Mouse (Mus musculus): ENCODE results near the gene Myo1b. TPM values are rescaled to one million over a fixed set of nuclear protein-coding genes. Genes with fewer than 3 reads are reported as not detected.

Gene Myo1b
- polyA plus RNA-seq, 1 experiment from 2014 or later: 77.6 TPM

- H3K4me1 ChIP-seq (replicated peaks): no peaks in the 10 kb centered on the region
- H3K9me3 ChIP-seq: no peaks in the 10 kb centered on the region
- no peak overlapping the region for H3K27ac ChIP-seq
- no peaks in the 10 kb centered on the region for H3K36me3 ChIP-seq
- DNase-seq (ENCODE audit: low spot score): no peak
- H3K27me3 ChIP-seq (ENCODE audit: insufficient read depth, poor library complexity, severe bottlenecking): no peaks in the 10 kb centered on the region
- H3K4me3 ChIP-seq: no peak overlapping the region
- 84% methylated on average over 2 of the region's 2 CpGs for WGBS
Observed at GRCm38 (mm10) chr1:51710831-51711230, 205.0 kb downstream of the Myo1b start.

GRCm38 (mm10) chr1:51706106-51706505, 209.8 kb downstream of the Myo1b start:
- H3K9me3 ChIP-seq: no peaks in the 10 kb centered on the region
- no peaks in the 10 kb centered on the region for H3K4me1 ChIP-seq (replicated peaks)
- no peak overlapping the region for H3K4me3 ChIP-seq
- H3K27ac ChIP-seq: no peak overlapping the region
- 77% methylated on average over 3 of the region's 3 CpGs for WGBS
- no peaks in the 10 kb centered on the region for H3K27me3 ChIP-seq (ENCODE audit: insufficient read depth, poor library complexity, severe bottlenecking)
- no peaks in the 10 kb centered on the region for H3K36me3 ChIP-seq
- no peak for DNase-seq (ENCODE audit: low spot score)

- no peaks in the 10 kb centered on the region for H3K9me3 ChIP-seq
- no peak overlapping the region for H3K27ac ChIP-seq
- WGBS: 79% methylated on average over 4 of the region's 4 CpGs
- H3K27me3 ChIP-seq (ENCODE audit: insufficient read depth, poor library complexity, severe bottlenecking): peaks cover 5% of the 10 kb centered on the region; the same call in 1 of the 2 replicates
- H3K36me3 ChIP-seq: no peaks in the 10 kb centered on the region
- H3K4me1 ChIP-seq (replicated peaks): no peaks in the 10 kb centered on the region
- no peak for DNase-seq (ENCODE audit: low spot score)
- H3K4me3 ChIP-seq: no peak overlapping the region
Observed at GRCm38 (mm10) chr1:51704610-51705009, 211.3 kb downstream of the Myo1b start.

Other genes starting within 250 kb of the Myo1b start
- gene Stat4, start 71.1 kb upstream of the Myo1b start, polyA plus RNA-seq (2016; fragmentation: Nextera tagmentation; extraction: Ambion mirVana): 1.3 and 1.4 TPM in 2 replicates
- 11.1 and 13.6 TPM in 2 replicates for gene Stat1, start 203.4 kb upstream of the Myo1b start, polyA plus RNA-seq (2016; fragmentation: Nextera tagmentation; extraction: Ambion mirVana)